Mouse (Mus musculus): Measurements from ENCODE around the gene Gtf2b. TPM values are rescaled to one million over a fixed set of nuclear protein-coding genes. Genes with fewer than 3 reads are reported as not detected.

Gtf2b gene
- polyA plus RNA-seq, 1 experiment from 2014 or later: 94.3 TPM

- no peaks in the 10 kb centered on the region for H3K27me3 ChIP-seq
- ATAC-seq (ENCODE audit: low FRiP score): no peak
- H3K9ac ChIP-seq: no peak overlapping the region
- H3K4me2 ChIP-seq: no peak overlapping the region
- H3K27ac ChIP-seq: no peak overlapping the region
- peaks cover 10% of the 10 kb centered on the region for H3K36me3 ChIP-seq
- peaks cover 6% of the 10 kb centered on the region; the same call in 1 of the 2 replicates for H3K4me1 ChIP-seq (replicated peaks)
- no peaks in the 10 kb centered on the region for H3K9me3 ChIP-seq
- WGBS: 92% methylated on average over 3 of the region's 3 CpGs
- no peak overlapping the region for H3K4me3 ChIP-seq
Measured at GRCm38 (mm10) chr3:142832910-142833309, 68.1 kb downstream of the Gtf2b start.

Other genes with a start within 250 kb of the Gtf2b start
- 1.7 TPM in 2 replicates for gene Gbp7, start 234.7 kb upstream of the Gtf2b start, polyA plus RNA-seq (2015; fragmentation: Nextera tagmentation; extraction: Ambion mirVana)
- gene Gbp3, start 205.0 kb upstream of the Gtf2b start, polyA plus RNA-seq (2015; fragmentation: Nextera tagmentation; extraction: Ambion mirVana): 1.0 and 1.2 TPM in 2 replicates
- gene Gbp2b, start 170.2 kb upstream of the Gtf2b start, polyA plus RNA-seq (2015; fragmentation: Nextera tagmentation; extraction: Ambion mirVana): not detected in 2 replicates
- 0.35 and 0.60 TPM in 2 replicates for gene Gbp2, start 144.4 kb upstream of the Gtf2b start, polyA plus RNA-seq (2015; fragmentation: Nextera tagmentation; extraction: Ambion mirVana)
- 5.1 and 5.3 TPM in 2 replicates for gene Kyat3, start 64.0 kb upstream of the Gtf2b start, polyA plus RNA-seq (2015; fragmentation: Nextera tagmentation; extraction: Ambion mirVana)
- 27.6 and 29.1 TPM in 2 replicates for gene Pkn2, start 117.0 kb downstream of the Gtf2b start, polyA plus RNA-seq (2015; fragmentation: Nextera tagmentation; extraction: Ambion mirVana)

Measured in hindbrain, embryonic 13.5 days (tissue).